Mouse (Mus musculus) B cell, adult 62 days (primary cell): ENCODE measurements around the gene Lcn8. TPM values are rescaled to one million over a fixed set of nuclear protein-coding genes. Genes with fewer than 3 reads are reported as not detected.

Experiments used
- total RNA-seq: library from RNA; stranded (reverse); gene quantifications from 4 replicates; pipeline ENCODE4 v1.2.4, GENCODE M21; 2023

Lcn8 gene
- not detected in 4 replicates for total RNA-seq

GRCm38 (mm10) chr2:25652902-25653301, at the start of gene Lcn8:
Gene Lcn8 (plus strand): TSS chr2:25653120.

GRCm38 (mm10) chr2:25607761-25608622, 44.9 kb upstream of the Lcn8 start, which contains the start of gene Rabl6:
Gene Rabl6 (minus strand): TSS chr2:25608521.

GRCm38 (mm10) chr2:25617578-25617977, 35.3 kb upstream of the Lcn8 start, which contains the start of gene Ccdc183:
Gene Ccdc183 (minus strand): TSS chr2:25617678.

GRCm38 (mm10) chr2:25621229-25622200, 31.4 kb upstream of the Lcn8 start, which contains the start of gene Tmem141:
Gene Tmem141 (minus strand): TSS chr2:25622005.

GRCm38 (mm10) chr2:25627811-25628210, 25.1 kb upstream of the Lcn8 start, which contains the start of gene Fcna:
Gene Fcna (minus strand): TSS chr2:25628030.

GRCm38 (mm10) chr2:25657652-25658051, 4.7 kb downstream of the Lcn8 start, which contains the start of gene Lcn5:
Gene Lcn5 (plus strand): TSS chr2:25657952.

GRCm38 (mm10) chr2:25676486-25676885, 23.6 kb downstream of the Lcn8 start, which contains the start of gene Lcn6:
Gene Lcn6 (plus strand): TSS chr2:25676786.

GRCm38 (mm10) chr2:25682426-25682825, 29.5 kb downstream of the Lcn8 start, which contains the start of gene Lcn10:
Gene Lcn10 (plus strand): TSS chr2:25682726.

GRCm38 (mm10) chr2:25699743-25700142, 46.8 kb downstream of the Lcn8 start, which contains the start of gene Obp2a:
Gene Obp2a (plus strand): TSS chr2:25700043.

Other genes with a start within 250 kb of the Lcn8 start
- gene Fut7, start 229.9 kb upstream of the Lcn8 start, total RNA-seq, result not detected in 4 replicates
- 44.9 to 53.9 TPM (median 49.1 TPM) in 4 replicates for gene Abca2, start 224.4 kb upstream of the Lcn8 start, total RNA-seq
- gene Clic3, start 196.3 kb upstream of the Lcn8 start, total RNA-seq, result 0.83 TPM in 1 of 4 replicates, not detected in the others
- gene Paxx, start 192.0 kb upstream of the Lcn8 start, total RNA-seq, result 115 to 135 TPM (median 127 TPM) in 4 replicates
- gene Ptgds, start 183.1 kb upstream of the Lcn8 start, total RNA-seq, result not detected in 4 replicates
- not detected in 4 replicates for gene Lcn12, start 159.2 kb upstream of the Lcn8 start, total RNA-seq
- 64.9 to 78.2 TPM (median 70.7 TPM) in 4 replicates for gene Fbxw5, start 152.4 kb upstream of the Lcn8 start, total RNA-seq
- gene C8g, start 151.4 kb upstream of the Lcn8 start, total RNA-seq, result 1.1 TPM in 1 of 4 replicates, not detected in the others
- 56.9 to 61.5 TPM (median 58.0 TPM) in 4 replicates for gene Traf2, start 106.2 kb upstream of the Lcn8 start, total RNA-seq
- 109 to 125 TPM (median 115 TPM) in 4 replicates for gene Edf1, start 95.3 kb upstream of the Lcn8 start, total RNA-seq
- 0.77 to 2.4 TPM (median 1.5 TPM) in 4 replicates for gene Mamdc4, start 78.3 kb upstream of the Lcn8 start, total RNA-seq
- 16.1 to 21.8 TPM (median 17.6 TPM) in 4 replicates for gene Phpt1, start 77.9 kb upstream of the Lcn8 start, total RNA-seq
- gene Ajm1, start 71.4 kb upstream of the Lcn8 start, total RNA-seq, result 0.24 to 0.38 TPM (median 0.37 TPM) in 3 of 4 replicates, not detected in the other
- 102 to 112 TPM (median 109 TPM) in 4 replicates for gene Rabl6, start 44.6 kb upstream of the Lcn8 start, total RNA-seq
- gene Ccdc183, start 35.4 kb upstream of the Lcn8 start, total RNA-seq, result not detected in 4 replicates
- gene Tmem141, start 31.1 kb upstream of the Lcn8 start, total RNA-seq, result 0.78 to 2.9 TPM (median 2.4 TPM) in 4 replicates
- gene Fcna, start 25.1 kb upstream of the Lcn8 start, total RNA-seq, result 4.1 to 8.3 TPM (median 5.8 TPM) in 4 replicates
- not detected in 4 replicates for gene Lcn5, start 4.8 kb downstream of the Lcn8 start, total RNA-seq
- gene Lcn6, start 23.7 kb downstream of the Lcn8 start, total RNA-seq, result not detected in 4 replicates
- gene Lcn10, start 29.6 kb downstream of the Lcn8 start, total RNA-seq, result not detected in 4 replicates
- not detected in 4 replicates for gene Obp2a, start 46.9 kb downstream of the Lcn8 start, total RNA-seq
- gene Bmyc, start 53.6 kb downstream of the Lcn8 start, total RNA-seq, result 25.1 to 40.3 TPM (median 25.4 TPM) in 4 replicates
- gene Obp2b, start 83.9 kb downstream of the Lcn8 start, total RNA-seq, result not detected in 4 replicates
- not detected in 4 replicates for gene Lcn3, start 112.4 kb downstream of the Lcn8 start, total RNA-seq
- gene Lcn11, start 123.9 kb downstream of the Lcn8 start, total RNA-seq, result not detected in 4 replicates
- gene Gm13539, start 129.1 kb downstream of the Lcn8 start, total RNA-seq, result not detected in 4 replicates
- not detected in 4 replicates for gene Glt6d1, start 162.7 kb downstream of the Lcn8 start, total RNA-seq
- not detected in 4 replicates for gene Lcn9, start 170.0 kb downstream of the Lcn8 start, total RNA-seq
- gene Sohlh1, start 194.1 kb downstream of the Lcn8 start, total RNA-seq, result 0.44 TPM in 1 of 4 replicates, not detected in the others
- not detected in 4 replicates for gene Kcnt1, start 210.6 kb downstream of the Lcn8 start, total RNA-seq